Mouse (Mus musculus) ES-E14 (cell line): ENCODE measurements around the gene Chmp4b. TPM values are rescaled to one million over a fixed set of nuclear protein-coding genes. Genes with fewer than 3 reads are reported as not detected.

Experiments
- DNase-seq: peaks from one replicate; pipeline ENCODE4 v3.0.0-alpha.2; 2013; ENCODE audit warnings: low read depth, low spot score
- H3K27ac ChIP-seq: 2 replicates; pipeline ENCODE4 v1.5.1; 2012; ENCODE audit warnings: low read depth, mild to moderate bottlenecking, low read length, moderate library complexity, mixed read lengths; ENCODE audit not compliant: poor library complexity, insufficient read depth, severe bottlenecking
- H3K36me3 ChIP-seq: 2 replicates; pipeline ENCODE4 v1.6.1; 2012; ENCODE audit warnings: mild to moderate bottlenecking, low read length, moderate library complexity, mixed read lengths; ENCODE audit not compliant: control insufficient read depth, poor library complexity, insufficient read depth, severe bottlenecking
- H3K4me1 ChIP-seq, 2 experiments: fragments of 150-350 bp in 1 of 2; sonication (generic) in 1 of 2; 2 replicates each; pipeline ENCODE4 v1.6.1; 2012; ENCODE audit warnings: low read length in 2 of 2, mild to moderate bottlenecking in 1 of 2, mixed read lengths in 1 of 2; ENCODE audit not compliant: control insufficient read depth in 2 of 2, insufficient read depth in 2 of 2, poor library complexity in 1 of 2
- H3K4me3 ChIP-seq, 2 experiments: fragments of 150-350 bp in 1 of 2; sonication (generic) in 1 of 2; 2 replicates each; pipeline ENCODE4 v1.5.1; 2012; ENCODE audit warnings: low read length in 2 of 2, low read depth in 1 of 2, mild to moderate bottlenecking in 1 of 2, mixed read lengths in 1 of 2; ENCODE audit not compliant: insufficient read depth in 1 of 2, poor library complexity in 1 of 2, severe bottlenecking in 1 of 2
- H3K9ac ChIP-seq: 2 replicates; pipeline ENCODE4 v1.6.1; 2012; ENCODE audit warnings: low read depth, mild to moderate bottlenecking, low read length, mixed read lengths; ENCODE audit not compliant: poor library complexity, insufficient read depth, severe bottlenecking
- H3K9me3 ChIP-seq: fragments of 150-350 bp; sonication (generic); 2 replicates; pipeline ENCODE4 v1.6.1; 2012; ENCODE audit warnings: low read depth, mild to moderate bottlenecking, low read length; ENCODE audit not compliant: control insufficient read depth, insufficient read depth
- CHD2 ChIP-seq: IDR thresholded peaks from 2 replicates; pipeline ENCODE4 v1.6.1; 2014; ENCODE audit warnings: mild to moderate bottlenecking, low read depth, low read length, inconsistent platforms
- HCFC1 ChIP-seq: IDR thresholded peaks from 2 replicates; pipeline ENCODE4 v1.6.1; 2012; ENCODE audit warnings: low read length, inconsistent platforms, borderline replicate concordance; ENCODE audit not compliant: insufficient read depth
- MAFK ChIP-seq: IDR thresholded peaks from 2 replicates; pipeline ENCODE4 v1.6.1; 2014; ENCODE audit warnings: mild to moderate bottlenecking, low read depth, low read length, inconsistent platforms; ENCODE audit not compliant: insufficient read depth
- ZC3H11A ChIP-seq: IDR thresholded peaks from 2 replicates; pipeline ENCODE4 v1.6.1; 2012; ENCODE audit warnings: low read depth, mild to moderate bottlenecking, inconsistent platforms, low read length, borderline replicate concordance
- ZNF384 ChIP-seq: IDR thresholded peaks from 2 replicates; pipeline ENCODE4 v1.6.1; 2012; ENCODE audit warnings: low read depth, low read length, inconsistent platforms
- in situ Hi-C, 2 experiments: fragments of 600-800 bp; cut with MboI; formaldehyde crosslinking; loops; one replicate each; pipeline ENCODE4 v1.15.1; 2025; ENCODE audit warnings: low sequenced_read_pairs in 2 of 2, inconsistent platforms in 1 of 2; ENCODE audit not compliant: unreplicated experiment in 2 of 2
- total RNA-seq: library from RNA; depleted of rRNA; stranded (reverse); fragments of 300-350 nt; gene quantifications from 2 replicates; pipeline ENCODE4 v1.2.3, GENCODE M21; 2012

Gene Chmp4b
- total RNA-seq, 1 experiment = 94.3 TPM

DNA sequence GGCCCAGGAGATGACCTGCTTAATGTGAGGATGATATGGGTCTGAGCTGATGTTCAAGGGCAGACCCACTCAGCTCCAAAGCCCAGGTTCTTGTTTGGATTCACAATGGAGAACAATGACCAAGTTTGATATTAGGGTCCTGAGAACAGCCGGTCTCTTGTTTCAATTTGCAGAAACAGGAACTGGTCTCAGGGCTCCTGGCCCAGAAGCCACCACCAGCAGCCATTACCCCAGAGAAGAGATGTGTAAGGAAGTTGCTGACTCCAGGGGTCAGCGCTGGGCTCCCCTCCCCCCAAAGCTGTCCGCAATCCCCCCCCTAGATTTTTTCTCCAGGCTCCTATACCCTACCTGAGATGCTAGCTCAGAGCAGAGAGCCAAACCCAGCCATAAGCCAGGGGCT is 62.5 kb downstream of the Chmp4b start:
- TF ChIP-seq ZC3H11A = no peak
- TF ChIP-seq ZNF384 = no peak
- no peak for TF ChIP-seq MAFK
- no peak for TF ChIP-seq HCFC1
- TF ChIP-seq CHD2 = no peak
- H3K36me3 ChIP-seq = no peaks in the 10 kb centered on the region
- H3K4me3 ChIP-seq = no peak overlapping the region
- DNase-seq = no peak
- no peaks in the 10 kb centered on the region for H3K9me3 ChIP-seq
- in situ Hi-C loops = loop anchor here in 1 of 2 experiments (25.0 kb wide), 1 partner anchor 223 kb away; no protein-coding TSS in a partner anchor
- H3K27ac ChIP-seq = no peak overlapping the region
- H3K4me1 ChIP-seq = peaks cover 0 to 3% of the 10 kb centered on the region in 2 experiments; a peak in 2 of 4 replicates
- H3K9ac ChIP-seq = no peak overlapping the region

DNA sequence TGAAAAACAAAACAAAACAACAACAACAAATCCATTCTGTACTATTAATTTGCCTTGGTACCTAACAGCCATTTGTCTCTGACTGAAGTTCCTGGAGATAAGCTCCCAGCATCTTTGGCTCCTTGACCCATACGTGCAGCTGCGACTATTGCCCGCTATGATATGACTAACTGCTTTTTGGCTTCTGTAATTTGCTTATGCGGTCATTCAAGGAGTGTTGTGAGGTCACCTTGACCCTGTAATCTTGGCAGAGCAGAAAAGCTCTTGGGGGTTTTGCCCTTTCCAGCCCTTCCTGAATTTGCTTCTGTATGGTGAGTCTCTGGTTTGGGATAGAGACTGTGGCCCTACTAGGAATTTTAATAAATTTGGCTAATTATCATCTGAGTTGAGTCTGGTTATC is 65.1 kb downstream of the Chmp4b start:
- no peak overlapping the region for H3K4me3 ChIP-seq
- H3K4me1 ChIP-seq = peaks cover 0 to 3% of the 10 kb centered on the region in 2 experiments; a peak in 2 of 4 replicates
- TF ChIP-seq ZC3H11A (no peak), MAFK (no peak), HCFC1 (no peak), CHD2 (no peak), ZNF384 (no peak)
- no peak overlapping the region for H3K9ac ChIP-seq
- no peak for DNase-seq
- H3K36me3 ChIP-seq = no peaks in the 10 kb centered on the region
- H3K27ac ChIP-seq = no peak overlapping the region
- in situ Hi-C loops = loop anchor here in 1 of 2 experiments (25.0 kb wide), 1 partner anchor 221 kb away; no protein-coding TSS in a partner anchor
- H3K9me3 ChIP-seq = no peaks in the 10 kb centered on the region

DNA sequence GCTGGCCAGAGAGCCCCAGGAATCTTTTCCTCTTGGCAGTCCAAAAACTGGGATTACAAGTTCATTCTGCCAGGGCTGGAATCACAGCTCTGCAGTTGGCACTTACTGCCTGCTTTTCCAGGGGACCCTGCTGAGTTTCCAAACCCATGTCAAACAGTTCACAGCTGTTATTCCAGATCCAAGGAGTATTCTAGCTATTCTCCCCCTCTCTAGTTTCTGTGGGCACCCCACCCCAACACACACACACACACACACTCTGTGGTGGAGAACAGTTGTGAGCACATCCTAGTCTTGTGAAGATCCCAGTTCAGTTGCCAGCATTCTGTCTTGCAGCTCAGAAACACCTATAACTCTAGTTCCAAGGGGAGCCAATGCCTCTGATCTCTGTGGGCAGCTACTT is 65.6 kb downstream of the Chmp4b start:
- H3K27ac ChIP-seq = no peak overlapping the region
- in situ Hi-C loops = loop anchor here in 1 of 2 experiments (25.0 kb wide), 1 partner anchor 220 kb away; no protein-coding TSS in a partner anchor
- TF ChIP-seq HCFC1 = no peak
- TF ChIP-seq CHD2 = no peak
- TF ChIP-seq ZC3H11A = no peak
- no peak for TF ChIP-seq ZNF384
- no peak for TF ChIP-seq MAFK
- peaks cover 0 to under 1% of the 10 kb centered on the region in 2 experiments; a peak in 2 of 4 replicates for H3K4me1 ChIP-seq
- DNase-seq = no peak
- no peak overlapping the region for H3K9ac ChIP-seq
- H3K9me3 ChIP-seq = no peaks in the 10 kb centered on the region
- no peak overlapping the region for H3K4me3 ChIP-seq
- no peaks in the 10 kb centered on the region for H3K36me3 ChIP-seq

DNA sequence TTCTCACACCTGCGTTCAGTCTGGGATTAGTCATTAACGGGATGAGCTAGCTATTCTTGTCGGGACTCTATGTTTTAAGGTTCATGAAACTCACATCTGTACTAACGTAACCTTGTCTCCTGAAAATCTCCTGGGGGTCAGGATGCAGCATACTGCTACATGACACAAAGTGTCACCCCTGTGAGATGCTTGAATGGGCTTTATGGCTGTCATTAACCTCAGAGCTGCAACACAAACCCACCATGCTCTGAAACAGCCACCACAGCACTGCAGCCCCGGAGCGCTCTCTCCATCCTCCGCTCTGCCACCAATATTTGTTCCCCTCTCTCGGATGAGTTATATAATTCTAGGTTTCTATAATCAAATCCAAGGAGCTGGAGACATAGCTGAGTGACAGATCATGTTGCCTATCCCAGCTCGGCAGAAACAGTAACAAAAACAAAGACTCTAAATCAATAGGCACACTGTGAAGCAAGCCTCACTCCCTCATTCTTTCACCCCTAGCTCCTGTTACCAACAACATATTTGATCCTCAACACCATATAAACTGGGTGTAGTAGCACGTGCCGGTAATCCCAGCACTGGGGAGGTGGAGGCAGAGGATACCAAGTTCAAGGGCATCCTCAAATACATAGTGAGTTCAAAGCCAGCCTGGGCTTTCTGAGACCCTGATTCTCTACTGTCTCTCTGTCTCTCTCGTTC is 67.5 kb downstream of the Chmp4b start:
- TF ChIP-seq HCFC1 = no peak
- TF ChIP-seq ZNF384 = no peak
- no peak for TF ChIP-seq ZC3H11A
- TF ChIP-seq MAFK = no peak
- TF ChIP-seq CHD2 = no peak

More for the DNA sequence above, 67.5 kb downstream of the Chmp4b start:
- no peaks in the 10 kb centered on the region for H3K9me3 ChIP-seq
- H3K4me1 ChIP-seq = peaks cover 2 to 6% of the 10 kb centered on the region in 2 experiments; a peak in 3 of 4 replicates
- H3K4me3 ChIP-seq = no peak overlapping the region
- DNase-seq = no peak
- in situ Hi-C loops = loop anchor here in 1 of 2 experiments (25.0 kb wide), 1 partner anchor 218 kb away; no protein-coding TSS in a partner anchor
- H3K9ac ChIP-seq = no peak overlapping the region
- H3K36me3 ChIP-seq = no peaks in the 10 kb centered on the region
- no peak overlapping the region for H3K27ac ChIP-seq
